ENCODE assay signal across 8 mouse cellular contexts in the genomic region with DNA sequence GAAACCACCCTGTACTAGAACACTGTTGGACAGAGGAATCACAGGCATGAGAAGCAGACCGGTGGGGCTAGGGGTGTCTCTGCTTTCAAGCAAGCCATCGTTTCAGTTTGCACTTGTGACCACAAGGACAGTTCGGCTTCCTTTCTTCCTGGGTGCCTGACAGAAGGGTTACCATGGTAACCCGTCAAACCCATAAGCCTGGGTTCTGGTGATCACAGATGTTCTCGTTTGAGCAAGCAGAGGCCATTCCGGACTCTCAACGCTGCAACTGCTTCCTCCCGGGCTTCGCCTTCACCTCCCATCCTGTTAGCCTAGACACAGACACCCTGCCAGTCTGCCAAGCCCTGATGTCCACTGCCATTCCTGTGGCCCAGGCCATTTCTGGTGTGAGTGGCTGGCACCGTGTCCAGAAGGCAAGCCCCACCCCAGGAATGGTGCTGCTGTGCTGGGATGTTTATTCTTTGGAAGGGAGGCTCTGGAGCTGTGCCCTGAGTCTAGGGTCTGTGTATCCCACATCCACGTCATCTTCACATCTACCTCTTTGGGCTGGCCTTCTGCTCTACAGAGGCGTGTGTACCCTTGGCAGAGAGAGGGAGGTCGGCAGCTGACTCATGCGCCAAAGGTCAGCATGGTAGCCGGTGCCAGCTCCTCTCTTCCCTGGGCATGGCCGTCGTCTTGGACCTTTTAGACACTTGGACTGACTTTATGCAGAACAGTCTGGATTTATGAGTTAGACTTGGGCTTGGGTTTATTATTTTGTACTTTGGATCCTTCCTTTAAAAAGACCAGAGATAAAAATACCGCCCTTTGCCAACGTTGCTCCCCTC.
DNase-seq lines count a peak whose midpoint lies in the region; ATAC-seq and TF ChIP-seq lines count a peak whose summit lies in the region.
"Had no signal": no experiment of that assay in that cellular context is flagged by ENCODE, and none has a peak within 500 bp of the region (broad histone marks: within the 10 kb centered on the region; RNA-seq: fewer than 3 reads in every experiment).

No protein-coding gene starts in this region.

- no peak for ATAC-seq in liver, postnatal 0 days
- ATAC-seq in midbrain, embryonic 11.5 days (ENCODE audit: low FRiP score) = peak; percentile 42; the same call in 1 of the 2 replicates
- no peak for ATAC-seq in megakaryocyte progenitor cell, adult 5-6 weeks (replicated peaks; ENCODE audit: poor library complexity)
- no peak for ATAC-seq in cerebellum, adult (ENCODE audit: insufficient number of reproducible peaks, low FRiP score, low TSS enrichment)

- peaks cover 8% of the 10 kb centered on the region for H3K4me1 ChIP-seq in liver, adult 2 months (ENCODE audit: control insufficient read depth, insufficient read depth, low read length)
- no peaks in the 10 kb centered on the region; the same call in 1 of the 2 replicates for H3K4me1 ChIP-seq in liver, postnatal 0 days (ENCODE audit: insufficient read depth)
- peaks cover 12% of the 10 kb centered on the region for H3K4me1 ChIP-seq in midbrain, embryonic 11.5 days (ENCODE audit: control insufficient read depth, insufficient read depth, low read length)

- DNase-seq in liver, adult 2 months (ENCODE audit: extremely low read depth, low read depth, low spot score) = peak; percentile 61
- DNase-seq in liver, postnatal 0 days = no peak
- DNase-seq in adrenal gland, postnatal 36 days = peak; percentile 85 to 89
- DNase-seq in gastrocnemius, postnatal 25 days = peak; percentile 53
- DNase-seq in midbrain, embryonic 11.5 days (ENCODE audit: low spot score, missing footprints) = no peak
- DNase-seq: liver, embryonic 13.5 days had no signal

- 52% methylated on average over 19 of the region's 19 CpGs for WGBS in liver, adult 2 months
- 64% methylated on average over 19 of the region's 19 CpGs for WGBS in liver, postnatal 0 days (ENCODE audit: insufficient replicate concordance)
- WGBS in midbrain, embryonic 11.5 days = 79% methylated on average over 19 of the region's 19 CpGs

- H3K36me3 ChIP-seq in liver, adult 2 months (ENCODE audit: control insufficient read depth, insufficient read depth, low read length) = no peaks in the 10 kb centered on the region
- no peaks in the 10 kb centered on the region for H3K36me3 ChIP-seq in liver, postnatal 0 days (replicated peaks; ENCODE audit: insufficient read depth, low read length)
- H3K36me3 ChIP-seq in midbrain, embryonic 11.5 days (ENCODE audit: control insufficient read depth, insufficient read depth, low read length) = no peaks in the 10 kb centered on the region
- H3K36me3 ChIP-seq: liver, embryonic 13.5 days had no signal

- H3K4me2 ChIP-seq in liver, postnatal 0 days (ENCODE audit: low read depth, low read length) = no peak overlapping the region
- no peak overlapping the region for H3K4me2 ChIP-seq in midbrain, embryonic 11.5 days
- H3K4me2 ChIP-seq: liver, embryonic 13.5 days had no signal

- no peaks in the 10 kb centered on the region for H3K27me3 ChIP-seq in liver, adult 2 months (ENCODE audit: control insufficient read depth, insufficient read depth, low read length)
- no peaks in the 10 kb centered on the region for H3K27me3 ChIP-seq in liver, postnatal 0 days (ENCODE audit: insufficient read depth, low read length)
- no peaks in the 10 kb centered on the region for H3K27me3 ChIP-seq in midbrain, embryonic 11.5 days (ENCODE audit: control insufficient read depth, insufficient read depth, low read length)
- H3K27me3 ChIP-seq: liver, embryonic 13.5 days had no signal

- H3K9me3 ChIP-seq in liver, postnatal 0 days (ENCODE audit: low read length) = no peaks in the 10 kb centered on the region
- no peaks in the 10 kb centered on the region for H3K9me3 ChIP-seq in midbrain, embryonic 11.5 days (ENCODE audit: control insufficient read depth, low read length)
- H3K9me3 ChIP-seq: liver, embryonic 13.5 days had no signal

- TF ChIP-seq CTCF in liver, adult 2 months (IDR thresholded peaks at IDR 0.05; ENCODE audit: low read depth, low read length) = no peak
- TF ChIP-seq CTCF in liver, postnatal 0 days (IDR thresholded peaks at IDR 0.05; ENCODE audit: low read depth) = no peak

- TF ChIP-seq EP300 in liver, postnatal 0 days (IDR thresholded peaks at IDR 0.05; ENCODE audit: low read depth) = no peak

- no peak for TF ChIP-seq POLR2A in liver, adult 2 months (IDR thresholded peaks at IDR 0.05; ENCODE audit: extremely low read depth, insufficient read depth, low read length)

- no peak overlapping the region for H3K4me3 ChIP-seq in liver, adult 2 months (ENCODE audit: insufficient read depth, low read depth, low read length)
- no peak overlapping the region for H3K4me3 ChIP-seq in liver, postnatal 0 days (ENCODE audit: low read depth, low read length)
- H3K4me3 ChIP-seq in midbrain, embryonic 11.5 days (ENCODE audit: low read depth, low read length) = no peak overlapping the region
- H3K4me3 ChIP-seq: liver, embryonic 13.5 days had no signal

- H3K9ac ChIP-seq in liver, adult 2 months (ENCODE audit: low read depth, low read length) = no peak overlapping the region
- H3K9ac ChIP-seq in liver, postnatal 0 days (replicated peaks) = no peak overlapping the region
- H3K9ac ChIP-seq in midbrain, embryonic 11.5 days (ENCODE audit: low read length) = no peak overlapping the region
- H3K9ac ChIP-seq: liver, embryonic 13.5 days had no signal

- no peak overlapping the region for H3K27ac ChIP-seq in liver, adult 2 months (replicated peaks; ENCODE audit: insufficient read depth, low read depth, low read length)
- no peak overlapping the region for H3K27ac ChIP-seq in liver, postnatal 0 days (ENCODE audit: low read depth)
- no peak overlapping the region for H3K27ac ChIP-seq in midbrain, embryonic 11.5 days (ENCODE audit: low read depth, low read length)
- H3K27ac ChIP-seq: liver, embryonic 13.5 days had no signal

- H3K79me2 ChIP-seq in liver, adult 2 months (ENCODE audit: control insufficient read depth, insufficient read depth, low read length) = peaks cover 31% of the 10 kb centered on the region; the same call in 1 of the 2 replicates

Comparison
In these comparisons a context has a peak if more than half of its experiments do, and no peak if none do; other contexts are left out.
1. DNase-seq: peak in liver, adult 2 months (single experiment), adrenal gland, postnatal 36 days (2 of 2) and gastrocnemius, postnatal 25 days (single experiment); none in liver, postnatal 0 days (single experiment) and midbrain, embryonic 11.5 days (single experiment).